Mouse (Mus musculus): Measurements from ENCODE around the gene Olfr1426.

- TF ChIP-seq TCF12 (IDR thresholded peaks at IDR 0.05; ENCODE audit: insufficient read depth, poor library complexity, severe bottlenecking), result no peak
- no peak for TF ChIP-seq E2F4 (IDR thresholded peaks at IDR 0.05; ENCODE audit: insufficient read depth)
Observed at GRCm38 (mm10) chr19:12134289-12134688, 42.5 kb upstream of the Olfr1426 start.

Measured in myocyte (in vitro differentiated cells).